Mouse (Mus musculus) right cerebral cortex, postnatal 10 days (tissue): ENCODE data around the gene Arf6.
"Not testable (repeated sequence)": the region's sequence is repeated elsewhere in the genome, so short reads cannot be mapped to it uniquely, and the experiment has no call there.

Experiments
- DNase-seq, 2 experiments: peaks; one replicate each; pipeline ENCODE4 v3.0.0; 2021; ENCODE audit warnings: low spot score in 2 of 2

Arf6 gene

GRCm38 (mm10) chr12:69371854-69372671, at the start of gene Arf6, which contains the start of gene Gm9887:
Arf6 (plus strand) TSS chr12:69372150.
Gm9887 (minus strand) TSS chr12:69372458.
- DNase-seq: peak; percentile 97 to 99

GRCm38 (mm10) chr12:69331187-69331586, 40.8 kb upstream of the Arf6 start:
- no peak for DNase-seq

GRCm38 (mm10) chr12:69332147-69332546, 39.8 kb upstream of the Arf6 start:
- DNase-seq: no peak

GRCm38 (mm10) chr12:69333547-69333946, 38.4 kb upstream of the Arf6 start:
- DNase-seq: peak in 1 of 2 experiments; percentile 28

GRCm38 (mm10) chr12:69349928-69350327, 22.0 kb upstream of the Arf6 start:
- no peak for DNase-seq

GRCm38 (mm10) chr12:69351685-69352084, 20.3 kb upstream of the Arf6 start:
- no peak for DNase-seq

GRCm38 (mm10) chr12:69356546-69357299, 15.2 kb upstream of the Arf6 start, which contains the start of gene Nemf:
Nemf (minus strand) TSS chr12:69357165.
- DNase-seq: peak; percentile 87 to 90

- DNase-seq: peak in 1 of 2 experiments; percentile 24
These were observed 14.7 kb upstream of the Arf6 start for GRCm38 (mm10) chr12:69357300-69357646.

- DNase-seq: peak; percentile 34 to 66
These were observed 11.3 kb upstream of the Arf6 start for GRCm38 (mm10) chr12:69360655-69360996.

- peak; percentile 98 to 99 for DNase-seq
These were observed 10.7 kb upstream of the Arf6 start for GRCm38 (mm10) chr12:69360997-69361899.

- no peak for DNase-seq
These were observed 10.0 kb upstream of the Arf6 start for GRCm38 (mm10) chr12:69361919-69362318.

GRCm38 (mm10) chr12:69362388-69362787, 9.6 kb upstream of the Arf6 start:
- no peak for DNase-seq

- not testable (repeated sequence) for DNase-seq
These were observed 8.8 kb upstream of the Arf6 start for GRCm38 (mm10) chr12:69363110-69363509.

GRCm38 (mm10) chr12:69363899-69364762, 7.8 kb upstream of the Arf6 start:
- peak; percentile 61 to 74 for DNase-seq

GRCm38 (mm10) chr12:69365757-69366156, 6.2 kb upstream of the Arf6 start:
- no peak for DNase-seq

GRCm38 (mm10) chr12:69366424-69366823, 5.5 kb upstream of the Arf6 start:
- DNase-seq: no peak

GRCm38 (mm10) chr12:69367557-69367956, 4.4 kb upstream of the Arf6 start:
- DNase-seq: no peak

GRCm38 (mm10) chr12:69370936-69371335, 1.0 kb upstream of the Arf6 start:
- no peak for DNase-seq

GRCm38 (mm10) chr12:69371421-69371853, 513 bp upstream of the Arf6 start:
- DNase-seq: no peak

- DNase-seq: peak; percentile 46 to 48
These were observed 881 bp downstream of the Arf6 start for GRCm38 (mm10) chr12:69372731-69373331.
